Mouse (Mus musculus): Measurements from ENCODE around the gene Gm12216.

GRCm38 (mm10) chr11:53798041-53798711, 60.9 kb downstream of the Gm12216 start:
- no peak for TF ChIP-seq CTCF (IDR thresholded peaks at IDR 0.05; ENCODE audit: extremely low read depth, insufficient read depth, low read length)
- TF ChIP-seq POLR2A (IDR thresholded peaks at IDR 0.05; ENCODE audit: extremely low read depth, insufficient read depth, low read length): no peak
